Comparison of ENCODE assay signal across 12 mouse cellular contexts in the genomic region with DNA sequence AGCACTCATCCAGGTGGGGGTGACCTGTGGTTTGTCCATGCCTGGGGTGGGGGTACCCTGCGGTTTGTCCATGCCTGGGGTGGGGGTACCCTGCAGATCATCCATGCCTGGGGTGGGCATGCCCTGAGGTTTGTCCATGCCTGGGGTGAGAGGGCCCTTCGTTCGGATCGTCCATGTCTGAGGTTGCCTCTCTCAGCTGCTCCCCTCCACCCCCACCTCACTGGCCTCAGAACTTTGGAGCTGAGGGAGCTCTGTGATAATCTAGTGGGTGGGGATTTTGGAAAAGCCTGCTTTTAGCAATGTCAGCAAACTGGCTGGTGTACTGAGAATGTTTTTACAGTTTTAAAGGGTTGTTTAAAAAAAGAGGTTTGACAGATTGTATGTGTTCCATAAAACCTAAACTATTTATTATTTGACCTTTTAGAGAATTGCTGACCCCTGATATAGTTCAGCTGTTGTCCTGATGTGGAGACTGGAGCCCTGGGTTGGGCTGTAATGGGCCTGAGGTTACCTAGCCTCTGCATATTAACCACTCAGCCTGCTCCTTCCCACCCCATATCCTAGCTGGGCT. TPM values are rescaled to one million over a fixed set of nuclear protein-coding genes. Genes with fewer than 3 reads are reported as not detected.
DNase-seq lines count a peak whose midpoint lies in the region; ATAC-seq lines count a peak whose summit lies in the region.
"Had no signal": no experiment of that assay in that cellular context is flagged by ENCODE, and none has a peak within 500 bp of the region (broad histone marks: within the 10 kb centered on the region; RNA-seq: fewer than 3 reads in every experiment).

No protein-coding gene starts in this region.

- H3K27me3 ChIP-seq in heart, embryonic 10.5 days (ENCODE audit: insufficient read depth, poor library complexity, severe bottlenecking) = no peaks in the 10 kb centered on the region
- no peaks in the 10 kb centered on the region for H3K27me3 ChIP-seq in kidney, embryonic 16.5 days (ENCODE audit: insufficient read depth, low read length)
- no peaks in the 10 kb centered on the region for H3K27me3 ChIP-seq in embryonic facial prominence, embryonic 10.5 days (replicated peaks; ENCODE audit: low read depth, poor library complexity, severe bottlenecking)
- no peaks in the 10 kb centered on the region for H3K27me3 ChIP-seq in intestine, embryonic 16.5 days (replicated peaks; ENCODE audit: control insufficient read depth, insufficient read depth, low read length)

- H3K27ac ChIP-seq in heart, embryonic 10.5 days = peak overlapping the region; percentile 77; the same call in 1 of the 2 replicates
- H3K27ac ChIP-seq in kidney, embryonic 16.5 days (ENCODE audit: low read length) = peak overlapping the region; percentile 98
- H3K27ac ChIP-seq in embryonic facial prominence, embryonic 10.5 days (replicated peaks) = peak overlapping the region; percentile 80
- peak overlapping the region; percentile 91 for H3K27ac ChIP-seq in intestine, embryonic 16.5 days (ENCODE audit: low read length)

- no peak overlapping the region for H3K9ac ChIP-seq in kidney, embryonic 16.5 days (replicated peaks; ENCODE audit: low read length)
- H3K9ac ChIP-seq in intestine, embryonic 16.5 days (ENCODE audit: low read depth, low read length) = no peak overlapping the region

- H3K36me3 ChIP-seq in heart, embryonic 10.5 days = peaks cover 11% of the 10 kb centered on the region
- peaks cover 10% of the 10 kb centered on the region; the same call in 1 of the 2 replicates for H3K36me3 ChIP-seq in kidney, embryonic 16.5 days (ENCODE audit: insufficient read depth, low read length)
- H3K36me3 ChIP-seq in embryonic facial prominence, embryonic 10.5 days (replicated peaks) = peaks cover 8% of the 10 kb centered on the region
- H3K36me3 ChIP-seq in intestine, embryonic 16.5 days (ENCODE audit: control insufficient read depth, insufficient read depth, low read length) = peaks cover 22% of the 10 kb centered on the region; the same call in 1 of the 2 replicates

- intact Hi-C loops in heart, postnatal 36 days (cut with DNase I) = no loop called here

- H3K4me3 ChIP-seq in heart, embryonic 10.5 days = no peak overlapping the region
- no peak overlapping the region for H3K4me3 ChIP-seq in kidney, embryonic 16.5 days (ENCODE audit: low read length)
- no peak overlapping the region for H3K4me3 ChIP-seq in embryonic facial prominence, embryonic 10.5 days
- no peak overlapping the region for H3K4me3 ChIP-seq in intestine, embryonic 16.5 days (ENCODE audit: low read length)

- peaks cover 75% of the 10 kb centered on the region for H3K4me1 ChIP-seq in heart, embryonic 10.5 days
- peaks cover 41% of the 10 kb centered on the region for H3K4me1 ChIP-seq in kidney, embryonic 16.5 days (ENCODE audit: insufficient read depth, low read length)
- peaks cover 41% of the 10 kb centered on the region for H3K4me1 ChIP-seq in embryonic facial prominence, embryonic 10.5 days
- peaks cover 22% of the 10 kb centered on the region for H3K4me1 ChIP-seq in intestine, embryonic 16.5 days (ENCODE audit: control insufficient read depth, insufficient read depth, low read length)

- H3K4me2 ChIP-seq in kidney, embryonic 16.5 days (replicated peaks; ENCODE audit: low read depth, low read length) = no peak overlapping the region
- H3K4me2 ChIP-seq in intestine, embryonic 16.5 days (ENCODE audit: low read depth, low read length) = no peak overlapping the region

- no peaks in the 10 kb centered on the region for H3K9me3 ChIP-seq in heart, embryonic 10.5 days
- H3K9me3 ChIP-seq in kidney, embryonic 16.5 days (ENCODE audit: low read length) = no peaks in the 10 kb centered on the region
- no peaks in the 10 kb centered on the region for H3K9me3 ChIP-seq in embryonic facial prominence, embryonic 10.5 days
- H3K9me3 ChIP-seq in intestine, embryonic 16.5 days (ENCODE audit: control insufficient read depth, low read length) = no peaks in the 10 kb centered on the region

- 61% methylated on average over 4 of the region's 4 CpGs for WGBS in heart, embryonic 10.5 days
- WGBS in kidney, embryonic 16.5 days = 58% methylated on average over 4 of the region's 4 CpGs
- 81% methylated on average over 4 of the region's 4 CpGs for WGBS in embryonic facial prominence, embryonic 10.5 days
- WGBS in intestine, embryonic 16.5 days = 39% methylated on average over 4 of the region's 4 CpGs

- 0 out of 2 replicates have a peak, but pooled peaks have one; percentile 8 for ATAC-seq in kidney, embryonic 16.5 days (ENCODE audit: low FRiP score, low TSS enrichment)
- no peak for ATAC-seq in intestine, embryonic 16.5 days

- no peak for DNase-seq in heart, embryonic 10.5 days (ENCODE audit: low spot score)
- DNase-seq in heart, postnatal 36 days = no peak
- DNase-seq in kidney, postnatal 25 days = no peak
- no peak for DNase-seq in embryonic facial prominence, embryonic 10.5 days (ENCODE audit: low spot score)
- no peak for DNase-seq in cerebellum, postnatal 25 days
- no peak for DNase-seq in layer of hippocampus, adult 8-10 months (ENCODE audit: low spot score in 2 of 2)
- DNase-seq: cerebellum, postnatal 14 days; gastrocnemius, postnatal 36 days; kidney, adult 9 months had no signal

RNA-seq across cellular contexts. Expression of a gene that starts 18.7 kb away (rescaled TPM):
- 3.3 TPM in 1 of 2 replicates, not detected in the other for polyA plus RNA-seq in heart, embryonic 10.5 days (2016; fragmentation: Nextera tagmentation; extraction: Ambion mirVana)
- total RNA-seq in heart, postnatal 36 days (2021) = not detected
- polyA plus RNA-seq in kidney, embryonic 16.5 days (2015; fragmentation: Nextera tagmentation; extraction: Ambion mirVana) = 9.9 TPM in 1 of 2 replicates, not detected in the other
- not detected in 2 replicates for polyA plus RNA-seq in embryonic facial prominence, embryonic 10.5 days (2016; fragmentation: Nextera tagmentation; extraction: Ambion mirVana)
- polyA plus RNA-seq in intestine, embryonic 16.5 days (2015; fragmentation: Nextera tagmentation; extraction: Ambion mirVana) = not detected in 2 replicates
- total RNA-seq in layer of hippocampus, adult 8-10 months (2022) = 1 to 10 TPM in 1 of 4 experiments, not detected in 3; 1.8 TPM
- polyA plus RNA-seq: C2C12 had no signal

RNA-seq across cellular contexts. Expression of a gene that starts 29.5 kb away (rescaled TPM):
- polyA plus RNA-seq in heart, embryonic 10.5 days (2016; fragmentation: Nextera tagmentation; extraction: Ambion mirVana) = 1.6 and 12.0 TPM in 2 replicates
- total RNA-seq in heart, postnatal 36 days (2021) = 10 to 100 TPM; 51.8 to 74.3 TPM
- polyA plus RNA-seq in kidney, embryonic 16.5 days (2015; fragmentation: Nextera tagmentation; extraction: Ambion mirVana) = 31.6 and 46.5 TPM in 2 replicates
- polyA plus RNA-seq in embryonic facial prominence, embryonic 10.5 days (2016; fragmentation: Nextera tagmentation; extraction: Ambion mirVana) = 21.7 and 22.5 TPM in 2 replicates
- 23.0 and 23.5 TPM in 2 replicates for polyA plus RNA-seq in intestine, embryonic 16.5 days (2015; fragmentation: Nextera tagmentation; extraction: Ambion mirVana)
- 100 to 1,000 TPM; 320 to 356 (median 336) TPM for total RNA-seq in layer of hippocampus, adult 8-10 months (2022)

RNA-seq across cellular contexts. Expression of a gene that starts 44.1 kb away (rescaled TPM):
- polyA plus RNA-seq in heart, embryonic 10.5 days (2016; fragmentation: Nextera tagmentation; extraction: Ambion mirVana) = 15.9 and 24.6 TPM in 2 replicates
- total RNA-seq in heart, postnatal 36 days (2021) = 10 to 100 TPM; 28.7 to 33.9 TPM
- polyA plus RNA-seq in kidney, embryonic 16.5 days (2015; fragmentation: Nextera tagmentation; extraction: Ambion mirVana) = 106 and 112 TPM in 2 replicates
- polyA plus RNA-seq in embryonic facial prominence, embryonic 10.5 days (2016; fragmentation: Nextera tagmentation; extraction: Ambion mirVana) = 15.4 and 17.4 TPM in 2 replicates
- 60.9 and 61.8 TPM in 2 replicates for polyA plus RNA-seq in intestine, embryonic 16.5 days (2015; fragmentation: Nextera tagmentation; extraction: Ambion mirVana)
- total RNA-seq in layer of hippocampus, adult 8-10 months (2022) = 10 to 100 TPM; 18.0 to 32.8 (median 26.4) TPM
